Mouse (Mus musculus) lung, adult 2 months (tissue): Measurements from ENCODE around the gene Smarcc1.

Source experiments
- CTCF ChIP-seq: fragments of 200-500 bp; IDR thresholded peaks from 2 replicates; pipeline ENCODE4 v1.5.1; 2011; ENCODE audit warnings: mild to moderate bottlenecking, low read length, control low read depth; ENCODE audit not compliant: insufficient read depth
- POLR2A ChIP-seq: fragments of 200-500 bp; IDR thresholded peaks from 2 replicates; pipeline ENCODE4 v1.6.1; 2011; ENCODE audit warnings: low read depth, mild to moderate bottlenecking, control low read depth, low read length, borderline replicate concordance; ENCODE audit errors: extremely low read depth

GRCm38 (mm10) chr9:110284075-110284697 lies 166.7 kb downstream of the Smarcc1 start:
- TF ChIP-seq CTCF (no peak), POLR2A (no peak)
